Mouse (Mus musculus) erythroblast, adult 5-6 weeks (primary cell): Measurements from ENCODE around the gene Pwp1. TPM values are rescaled to one million over a fixed set of nuclear protein-coding genes. Genes with fewer than 3 reads are reported as not detected.
A peak's percentile ranks its signal among the peaks of the same experiment; 100 is the strongest.
"Not testable (repeated sequence)": the region's sequence is repeated elsewhere in the genome, so short reads cannot be mapped to it uniquely, and the experiment has no call there.

Experiments
- ATAC-seq: replicated peaks from 2 replicates; pipeline ENCODE4 v1.8.0; 2016; ENCODE audit warnings: moderate number of reproducible peaks, mild to moderate bottlenecking, moderate TSS enrichment, inconsistent platforms; ENCODE audit not compliant: poor library complexity, low FRiP score, severe bottlenecking
- total RNA-seq, 2 experiments: library from RNA; stranded (forward) in 1 of 2; stranded (reverse) in 1 of 2; fragments of 150-400 nt in 1 of 2; fragments of 200-764, 138-1000 nt in 1 of 2; gene quantifications; 2 replicates each; pipeline versions ENCODE4 v1.2.3 to v1.2.4; 2015 to 2017; ENCODE audit warnings: low replicate concordance in 2 of 2

Pwp1 gene
- total RNA-seq (2015; ENCODE audit: low replicate concordance) (24.8 and 25.7 TPM in 2 replicates), total RNA-seq (2017; ENCODE audit: low replicate concordance) (11.4 and 15.8 TPM in 2 replicates)

DNA sequence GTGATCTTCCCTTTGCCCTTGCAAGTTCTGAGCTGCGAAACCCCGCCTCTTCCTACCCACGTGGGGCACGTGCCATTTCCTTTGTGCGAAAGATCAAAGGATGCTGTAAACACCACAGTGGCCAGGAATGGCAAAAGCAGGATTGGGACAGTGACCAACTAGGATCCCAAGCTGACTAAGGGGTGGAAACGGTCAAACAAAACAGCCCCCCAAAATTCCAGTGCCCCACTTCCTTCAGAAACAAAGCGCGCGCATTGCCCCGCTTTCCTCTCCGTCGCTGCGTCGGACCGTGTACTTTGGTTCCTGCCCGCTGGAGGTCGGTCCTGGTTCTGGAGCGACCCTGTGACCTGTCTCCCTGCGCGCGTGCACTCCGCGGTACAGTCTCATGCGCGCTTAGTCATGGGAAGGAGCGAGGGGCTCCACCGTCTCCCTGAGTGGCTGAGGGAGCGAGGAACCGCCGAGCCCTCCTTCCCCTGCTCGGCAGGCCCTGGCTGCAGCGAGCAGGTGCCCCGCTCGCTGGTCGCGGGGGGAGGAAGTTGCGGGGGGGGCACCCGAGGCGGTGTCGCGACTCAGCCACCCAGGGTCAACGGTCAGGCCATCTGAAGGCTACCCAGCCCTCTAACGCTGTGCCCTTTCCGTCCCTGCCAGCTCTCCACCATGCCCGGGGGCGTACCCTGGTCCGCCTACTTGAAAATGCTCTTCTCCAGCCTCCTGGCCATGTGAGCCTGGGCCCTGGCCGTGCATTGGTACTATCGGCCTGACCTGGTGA, at the start of gene Pwp1:
TSS of gene Pwp1 (plus strand) at position 410 of the 769 bp plus-strand sequence.
- peak; percentile 62; the same call in 1 of the 2 replicates for ATAC-seq

DNA sequence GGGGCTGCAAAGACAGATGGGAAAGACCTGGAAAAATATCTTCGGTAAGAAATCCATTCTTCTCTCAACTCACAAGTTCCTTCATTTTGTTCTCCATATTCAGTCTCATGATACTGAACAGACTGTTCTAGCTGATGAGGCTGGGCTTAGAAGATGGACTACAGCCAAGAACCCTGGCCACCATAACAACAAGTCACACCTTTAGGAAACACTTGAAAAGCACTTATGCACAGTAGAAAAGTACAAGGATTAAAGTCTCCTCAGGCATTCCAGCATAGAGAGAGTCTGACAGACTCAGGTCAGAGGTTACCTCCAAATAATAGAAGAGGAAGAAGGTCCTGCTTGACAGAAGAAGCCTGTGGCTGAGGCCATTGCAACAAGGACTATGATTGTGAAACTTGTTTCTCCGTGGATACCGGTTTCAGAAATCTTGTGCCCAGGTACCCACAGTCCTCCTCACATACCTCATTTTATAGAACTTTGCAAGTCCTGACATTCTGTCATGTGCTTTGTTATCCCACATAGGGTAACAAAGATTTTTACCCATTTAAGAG, 7.1 kb upstream of the Pwp1 start:
- ATAC-seq = not testable (repeated sequence)

DNA sequence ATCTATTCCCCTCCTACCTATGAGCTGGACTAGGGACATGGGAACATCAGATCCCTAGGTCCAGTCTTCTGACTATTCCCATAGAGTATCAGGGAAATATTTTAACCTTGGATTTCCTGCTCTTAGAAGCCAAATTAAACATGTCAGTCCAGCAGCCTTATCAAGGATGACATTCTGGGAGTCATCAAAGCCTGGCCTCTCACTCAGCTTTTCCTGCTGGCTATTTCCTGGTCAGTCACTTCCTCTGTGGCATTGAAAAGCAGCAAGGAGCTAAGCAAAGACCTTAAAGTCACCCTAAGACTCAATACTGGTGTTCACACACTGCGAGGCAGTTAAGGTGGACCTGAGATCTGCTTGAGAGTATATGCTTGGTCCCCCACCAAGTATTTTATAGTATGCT, 5.5 kb upstream of the Pwp1 start:
- ATAC-seq = not testable (repeated sequence)

DNA sequence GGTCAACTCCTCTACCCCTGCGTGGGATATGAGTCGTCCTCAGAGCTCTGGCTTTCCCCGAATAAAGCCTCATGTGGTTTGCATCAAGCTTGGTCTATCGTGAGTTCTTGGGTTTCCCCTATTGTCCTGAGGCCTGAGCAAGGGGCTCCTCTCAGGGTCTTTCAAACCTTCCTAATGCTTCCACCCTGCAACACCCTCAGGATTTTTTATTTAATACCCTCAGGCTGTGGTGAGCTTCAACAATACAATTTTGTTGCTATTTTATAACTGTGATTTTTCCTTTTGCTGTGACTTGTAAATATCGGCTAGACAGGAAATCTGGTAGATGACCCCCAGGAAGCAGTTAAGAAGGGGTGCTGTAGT, 591 bp upstream of the Pwp1 start:
- ATAC-seq = not testable (repeated sequence)

DNA sequence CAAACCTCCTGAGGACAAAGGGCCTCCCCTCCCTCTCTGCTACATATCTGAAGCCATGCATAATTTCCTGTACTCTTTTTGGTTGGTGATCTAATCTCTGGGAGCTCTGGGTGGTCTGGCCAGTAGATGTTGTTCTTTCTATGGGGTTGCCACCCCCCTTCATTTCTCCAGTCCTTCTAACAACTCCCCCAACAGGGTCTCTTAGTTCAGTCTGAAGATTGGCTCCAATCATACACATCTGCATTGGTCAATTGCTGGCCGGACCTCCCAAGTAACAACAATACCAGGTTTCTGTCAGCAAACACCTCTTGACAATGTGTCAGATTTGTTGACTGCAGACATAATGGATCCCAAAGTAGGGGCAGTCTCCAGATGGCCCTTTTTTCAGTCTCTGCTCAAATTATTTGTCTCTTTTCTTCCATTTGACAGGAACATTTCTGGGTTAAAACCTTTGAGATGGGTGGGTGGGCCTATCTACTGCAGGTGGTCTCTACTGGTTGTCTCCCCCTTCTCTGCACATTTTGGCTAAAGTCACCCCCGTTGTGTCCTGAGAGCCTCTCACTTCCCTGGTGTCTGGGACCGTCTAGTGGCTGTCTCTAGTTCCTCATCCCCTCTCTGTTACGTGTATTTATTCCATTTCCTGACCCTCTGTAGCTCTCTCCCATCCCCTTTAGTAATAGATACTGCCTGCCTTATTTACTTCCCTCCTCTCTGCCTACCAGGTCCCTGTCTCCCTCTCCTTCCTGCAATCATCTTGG, 17.0 kb downstream of the Pwp1 start:
- ATAC-seq = no peak

DNA sequence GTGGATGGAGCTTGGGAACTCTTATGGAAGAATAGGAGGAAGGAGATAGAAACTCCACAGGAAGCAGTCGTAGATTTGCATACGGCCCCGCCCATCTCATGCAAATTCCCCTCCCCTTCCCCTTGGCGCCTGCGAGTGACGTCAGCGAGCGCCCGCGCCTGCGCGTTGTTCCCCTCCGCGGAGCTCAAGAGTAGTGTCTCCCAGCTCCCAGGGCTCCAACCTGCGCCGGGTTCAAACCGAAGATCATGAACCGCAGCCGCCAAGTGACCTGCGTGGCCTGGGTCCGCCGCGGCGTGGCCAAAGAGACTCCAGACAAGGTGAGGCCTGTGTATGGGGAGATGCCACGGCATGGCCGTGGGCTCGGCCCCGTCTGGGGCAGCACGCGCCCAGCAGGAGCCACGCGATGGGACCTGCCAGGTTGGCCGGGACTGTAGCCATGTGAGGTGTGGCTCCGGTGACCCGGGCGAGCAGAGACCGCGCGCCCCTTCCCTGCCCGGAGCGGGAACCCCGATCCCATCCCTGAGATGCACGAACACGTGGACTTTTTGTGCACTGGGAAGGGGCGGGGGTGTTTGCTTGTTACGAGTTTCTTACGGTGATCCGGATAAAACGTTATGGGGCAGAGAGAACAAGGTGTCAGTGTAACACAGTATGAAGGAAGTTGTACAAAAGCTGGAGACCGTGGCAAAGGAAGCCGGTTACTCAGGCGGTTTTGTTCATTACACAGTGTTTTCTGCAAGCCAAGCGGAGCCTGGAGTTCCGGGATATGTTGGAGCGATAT, 42.6 kb downstream of the Pwp1 start:
- peak; percentile 97 for ATAC-seq

DNA sequence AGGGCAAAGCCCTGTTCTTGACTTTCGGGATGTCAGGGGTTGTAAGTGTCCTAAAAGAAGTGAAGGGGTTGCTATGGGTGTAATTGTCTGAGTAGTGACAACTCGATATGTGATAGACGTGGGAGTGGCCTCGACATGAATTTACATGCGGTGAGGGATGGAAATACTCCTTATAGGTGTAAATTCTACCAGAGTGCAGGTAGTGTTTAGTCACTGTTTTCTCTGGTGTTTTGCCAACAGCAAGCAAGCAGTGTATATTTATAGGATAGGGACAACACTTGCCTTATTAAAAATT, 43.1 kb downstream of the Pwp1 start:
- ATAC-seq = peak; percentile 32; the same call in 1 of the 2 replicates

DNA sequence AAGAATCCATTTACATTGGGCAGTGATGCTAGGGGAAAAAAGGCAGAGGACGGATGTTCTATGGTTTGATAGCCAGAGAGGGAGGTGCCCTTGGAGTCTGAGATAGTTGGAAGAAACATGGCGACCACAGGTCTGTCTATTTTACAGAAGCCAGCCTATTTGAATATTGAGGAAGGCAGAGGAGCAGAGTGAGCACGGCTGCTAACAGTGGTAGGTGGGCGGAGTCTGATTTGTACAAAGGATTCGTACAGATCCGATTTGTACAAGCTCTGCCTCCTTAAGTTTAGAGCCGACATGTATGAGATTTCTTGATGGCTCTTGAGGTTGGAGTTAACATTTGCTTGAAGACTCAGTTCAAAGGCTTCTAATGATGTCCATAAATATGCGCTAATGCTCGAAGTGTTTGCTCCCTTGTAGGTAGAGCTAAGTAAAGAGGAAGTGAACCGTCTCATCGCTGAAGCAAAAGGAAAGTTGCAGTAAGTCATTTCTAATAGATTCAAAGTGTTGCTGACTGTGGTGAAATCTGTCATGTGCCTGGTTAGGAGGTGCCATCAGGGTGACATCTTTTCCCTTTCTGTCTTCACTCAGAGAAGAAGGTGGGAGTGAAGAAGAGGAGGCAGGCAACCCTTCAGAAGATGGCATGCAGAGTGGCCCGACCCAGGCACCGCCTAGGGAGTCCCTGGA, 44.7 kb downstream of the Pwp1 start:
- ATAC-seq = no peak

DNA sequence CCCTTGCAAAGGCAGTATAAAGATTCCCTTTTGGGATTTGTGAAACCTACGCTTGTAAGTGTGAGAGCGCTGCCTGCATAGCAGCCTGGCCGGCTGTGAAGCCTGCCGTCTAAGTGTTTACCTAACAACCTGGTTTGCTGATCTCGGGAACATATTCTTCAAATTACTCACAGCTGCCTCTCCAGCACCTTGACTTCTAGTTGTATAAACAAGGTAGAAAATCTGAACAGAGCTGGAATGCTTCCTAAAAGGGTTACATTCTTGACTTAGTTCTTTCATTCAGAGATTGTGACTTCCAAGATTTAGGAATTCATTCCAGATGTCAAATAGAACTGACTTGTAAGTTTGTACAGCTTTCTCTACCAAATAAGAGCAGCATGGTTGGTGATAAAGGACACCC, 46.5 kb downstream of the Pwp1 start:
- no peak for ATAC-seq

DNA sequence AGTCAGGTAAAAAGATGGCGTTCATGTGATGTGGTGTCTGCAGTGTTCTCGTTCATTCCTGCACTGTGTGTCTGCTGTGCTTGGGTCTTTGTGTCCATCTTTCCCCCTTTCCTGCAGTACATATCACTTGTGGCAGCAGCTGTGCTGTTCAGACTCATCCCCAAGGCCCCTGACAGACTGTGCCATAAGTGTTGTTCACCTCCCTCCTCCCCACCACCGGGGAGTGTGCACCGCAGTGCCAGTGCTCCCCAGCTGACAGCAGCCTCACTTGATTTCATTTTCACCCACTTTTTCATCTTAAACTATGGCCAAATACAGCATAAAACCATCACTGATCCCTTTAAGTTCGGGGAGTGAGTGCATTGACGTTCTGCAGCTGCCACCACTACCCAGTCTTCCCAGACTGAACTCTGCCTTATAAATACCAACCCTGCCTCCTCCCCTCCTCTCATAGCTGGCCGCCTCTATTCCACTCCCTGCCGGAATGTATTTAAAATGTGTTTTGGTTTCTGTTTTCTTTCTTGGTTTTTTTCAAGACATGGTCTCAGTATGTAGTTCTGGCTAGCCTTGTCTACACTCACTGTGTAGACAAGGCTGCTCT, 50.7 kb downstream of the Pwp1 start:
- no peak for ATAC-seq

DNA sequence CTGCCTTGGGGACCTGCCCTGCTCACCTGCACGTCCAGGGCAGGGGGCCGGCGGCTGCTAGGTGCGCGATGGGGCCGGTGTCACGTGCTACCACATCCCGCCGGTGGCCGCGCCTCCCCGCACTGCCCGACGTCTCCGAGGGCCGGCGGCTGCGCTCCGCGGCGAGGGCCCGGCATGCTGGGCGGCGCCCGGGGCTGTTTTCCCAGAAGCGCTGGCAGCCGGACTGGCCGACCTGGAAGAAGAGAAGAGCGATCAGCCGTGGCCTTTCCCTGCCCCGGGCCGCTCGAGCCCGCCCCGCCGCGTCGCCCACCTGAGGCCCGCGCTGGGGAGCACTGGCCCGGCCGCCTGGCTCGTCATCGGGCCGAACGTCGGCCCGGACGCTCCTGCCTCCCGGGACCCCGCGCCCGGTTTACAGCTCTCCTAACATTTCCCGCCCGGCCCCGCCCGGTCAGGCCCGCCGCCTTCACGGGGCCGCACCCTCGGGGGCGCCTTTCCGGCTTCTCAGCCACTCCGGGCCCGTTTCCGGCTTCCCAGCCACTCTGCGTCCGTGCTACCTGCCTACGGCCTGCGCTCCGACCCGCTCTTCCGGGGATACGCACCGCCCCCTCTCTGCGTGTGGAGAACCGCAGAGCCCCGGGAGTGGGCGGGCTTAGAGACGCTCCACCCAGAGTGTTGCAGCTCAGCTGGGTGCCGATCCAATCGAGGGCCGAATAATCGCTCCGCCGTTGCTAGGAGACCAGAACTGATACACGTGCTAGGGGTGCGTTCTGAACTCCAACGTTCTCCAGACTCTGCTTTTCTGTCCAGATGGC, 87.4 kb downstream of the Pwp1 start, which contains the start of gene Prdm4:
TSS of gene Prdm4 (minus strand) at position 645 of the 812 bp plus-strand sequence.
- ATAC-seq = peak; percentile 99

DNA sequence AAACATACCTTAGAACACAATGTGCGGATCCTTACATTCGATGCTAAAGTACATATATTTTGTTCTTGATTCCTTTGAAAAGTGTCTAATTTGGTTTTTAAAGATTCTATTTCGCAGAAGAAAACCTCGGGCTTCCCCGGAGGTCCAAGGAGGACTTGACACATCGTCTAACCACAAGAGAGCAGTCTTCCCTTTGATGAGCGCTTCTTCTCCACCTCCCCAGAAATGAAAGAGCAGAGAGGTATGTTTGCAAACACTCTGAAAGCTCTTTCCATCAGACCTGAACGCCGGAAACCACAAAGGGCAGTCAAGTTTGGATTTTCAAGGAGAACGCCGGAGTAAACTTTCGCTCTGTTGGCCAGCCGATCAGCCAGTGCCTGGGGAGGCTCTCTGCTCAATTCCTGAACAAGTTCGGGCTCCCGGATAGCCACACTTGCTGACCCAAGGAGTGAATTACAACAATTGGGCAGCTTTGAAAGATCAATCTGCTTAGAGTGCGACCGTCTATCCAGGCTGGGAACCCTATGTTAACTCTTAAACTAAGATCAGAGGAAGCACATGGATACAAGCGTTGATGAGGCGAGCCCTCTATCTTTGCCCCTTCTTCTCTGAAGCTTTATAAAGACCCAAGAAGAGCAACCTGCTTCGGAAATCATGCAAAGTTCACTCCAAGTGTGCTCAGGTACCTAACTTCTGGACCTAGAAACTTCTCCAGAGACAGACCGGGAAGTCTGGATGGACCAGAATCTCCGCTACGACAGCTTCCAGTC, 98.6 kb downstream of the Pwp1 start, which contains the start of gene Ascl4:
TSS of gene Ascl4 (plus strand) at position 6 of the 770 bp plus-strand sequence.
- ATAC-seq = no peak

DNA sequence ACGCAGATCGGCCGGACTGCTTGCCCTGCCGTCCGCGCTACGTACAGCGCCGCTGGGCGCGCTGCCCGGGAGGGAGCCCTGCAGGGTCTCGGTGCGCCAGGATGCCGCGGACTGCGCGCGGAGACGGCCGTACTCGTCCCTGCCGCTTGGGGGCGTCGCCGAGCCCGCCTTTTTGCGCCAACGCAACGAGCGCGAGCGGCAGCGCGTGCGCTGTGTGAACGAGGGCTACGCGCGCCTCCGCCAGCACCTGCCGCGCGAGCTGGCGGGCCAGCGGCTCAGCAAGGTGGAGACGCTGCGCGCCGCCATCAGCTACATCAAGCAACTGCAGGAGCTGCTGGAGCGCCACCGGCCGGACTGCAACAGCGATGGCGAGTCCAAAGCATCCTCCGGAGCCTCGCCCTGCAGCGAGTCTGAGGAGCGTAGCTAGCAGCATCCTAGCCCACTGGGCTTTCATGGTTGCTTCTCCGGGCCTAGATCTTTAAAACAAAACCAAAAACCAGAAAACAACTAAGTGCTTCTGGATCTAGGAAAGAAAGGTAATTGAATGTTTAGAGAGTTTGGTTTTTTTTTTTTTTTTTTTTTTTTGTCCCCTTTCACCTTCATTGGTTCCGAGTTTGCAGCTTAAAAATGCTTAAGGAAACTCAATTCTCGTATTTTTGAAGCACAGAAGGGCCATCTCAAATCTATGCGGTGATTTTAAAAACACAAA, 99.4 kb downstream of the Pwp1 start:
- ATAC-seq = no peak

DNA sequence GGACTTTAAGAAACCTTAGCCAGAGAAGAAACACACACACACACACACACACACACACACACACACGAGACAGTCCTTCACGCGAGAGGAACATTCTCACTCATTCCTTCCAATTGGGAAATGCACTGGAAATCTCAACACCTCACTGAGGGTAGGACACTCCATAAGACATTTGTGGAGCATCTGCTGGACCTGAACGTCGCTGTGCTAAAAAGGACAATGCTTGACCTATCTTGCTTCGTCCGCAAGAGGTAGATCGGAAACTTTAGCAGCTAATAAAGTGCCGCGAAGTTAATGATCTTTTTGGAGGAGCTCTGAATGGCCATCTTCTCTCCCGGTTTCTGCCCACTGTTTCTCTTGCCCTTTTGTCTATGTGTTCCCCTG, 99.9 kb downstream of the Pwp1 start:
- no peak for ATAC-seq

DNA sequence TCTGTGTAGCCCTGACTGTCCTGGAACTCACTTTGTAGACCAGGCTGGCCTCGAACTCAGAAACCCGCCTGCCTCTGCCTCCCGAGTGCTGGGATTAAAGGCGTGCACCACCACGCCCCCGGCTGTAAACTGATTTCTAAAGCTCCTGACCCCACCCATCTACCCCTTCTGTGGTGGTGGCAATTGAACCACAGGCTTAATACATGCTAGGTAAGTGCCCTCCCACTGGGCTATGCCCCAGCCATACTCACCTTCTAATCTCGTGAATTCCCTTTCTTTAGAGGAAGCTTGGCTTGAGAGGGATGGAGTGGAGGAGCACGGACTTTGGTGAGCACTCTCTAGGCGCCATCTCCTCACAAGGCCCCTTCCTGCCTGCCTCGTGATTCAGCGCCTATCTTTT, 100.7 kb downstream of the Pwp1 start:
- ATAC-seq = no peak

DNA sequence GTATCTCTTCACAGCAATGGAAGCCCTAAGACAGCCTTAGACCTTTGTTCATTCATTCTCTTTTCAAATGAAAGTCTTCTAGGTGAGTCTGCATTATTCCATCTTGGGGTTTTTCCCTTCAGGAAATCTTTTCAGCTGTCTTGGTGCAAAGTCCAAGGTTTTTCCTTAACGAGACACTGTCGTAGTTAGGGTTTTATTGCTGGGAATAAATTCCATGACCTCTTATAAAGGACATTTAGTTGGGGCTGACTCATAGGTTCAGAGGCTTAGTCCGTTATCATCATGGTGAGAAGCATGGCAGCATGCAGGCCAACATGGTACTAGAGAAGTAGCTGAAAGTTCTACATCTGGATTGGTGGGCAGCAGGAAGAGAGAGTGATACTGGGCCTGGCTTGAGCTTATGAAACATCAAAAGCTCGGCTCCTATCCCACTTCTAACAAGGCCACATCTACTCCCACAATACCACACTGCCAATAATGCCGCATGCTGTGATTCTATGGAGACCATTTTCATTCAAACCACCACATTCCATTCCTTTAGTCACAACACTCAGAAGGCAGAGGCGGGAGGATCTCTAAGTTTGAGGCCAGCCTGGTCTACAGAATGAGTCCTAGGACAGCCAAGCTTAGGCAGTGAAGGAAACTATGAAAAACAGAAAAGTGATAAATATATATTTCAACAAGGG, 107.1 kb downstream of the Pwp1 start:
- no peak for ATAC-seq
